Mouse (Mus musculus) hindbrain, embryonic 16.5 days (tissue): ENCODE measurements around the gene Kcnb1. TPM values are rescaled to one million over a fixed set of nuclear protein-coding genes. Genes with fewer than 3 reads are reported as not detected.

Experiments used
- ATAC-seq: fragments of 200-750 bp; cut with Nextera tagmentation; 2 replicates; pipeline ENCODE4 v1.8.0; 2017; ENCODE audit warnings: moderate TSS enrichment, moderate library complexity
- H3K27ac ChIP-seq: fragments of 300-500 bp; sonication (generic); 2 replicates; pipeline ENCODE4 v1.5.1; 2014; ENCODE audit warnings: low read depth, mild to moderate bottlenecking, control low read depth, low read length, moderate library complexity
- H3K27me3 ChIP-seq: fragments of 300-500 bp; sonication (generic); replicated peaks from 2 replicates; pipeline ENCODE4 v1.6.1; 2014; ENCODE audit warnings: low read length; ENCODE audit not compliant: control insufficient read depth, insufficient read depth
- H3K36me3 ChIP-seq: fragments of 300-500 bp; sonication (generic); 2 replicates; pipeline ENCODE4 v1.6.1; 2014; ENCODE audit warnings: mild to moderate bottlenecking, low read length, moderate library complexity, mixed read lengths; ENCODE audit not compliant: control insufficient read depth, insufficient read depth
- H3K4me1 ChIP-seq: fragments of 300-500 bp; sonication (generic); 2 replicates; pipeline ENCODE4 v1.6.1; 2014; ENCODE audit warnings: low read depth, low read length; ENCODE audit not compliant: control insufficient read depth, insufficient read depth
- H3K4me2 ChIP-seq: fragments of 300-500 bp; sonication (generic); 2 replicates; pipeline ENCODE4 v1.6.1; 2014; ENCODE audit warnings: mild to moderate bottlenecking, low read length, control low read depth, moderate library complexity
- H3K4me3 ChIP-seq: fragments of 300-500 bp; sonication (generic); 2 replicates; pipeline ENCODE4 v1.5.1; 2014; ENCODE audit warnings: mild to moderate bottlenecking, low read length, control low read depth, moderate library complexity
- H3K9ac ChIP-seq: fragments of 300-500 bp; sonication (generic); 2 replicates; pipeline ENCODE4 v1.6.1; 2014; ENCODE audit warnings: low read depth, mild to moderate bottlenecking, control low read depth, low read length, moderate library complexity
- H3K9me3 ChIP-seq: fragments of 300-500 bp; sonication (generic); 2 replicates; pipeline ENCODE4 v1.6.1; 2014; ENCODE audit warnings: mild to moderate bottlenecking, low read length, moderate library complexity; ENCODE audit not compliant: control insufficient read depth
- WGBS: fragments of 180-500 bp; shearing (Covaris S2); extraction: QIAGEN DNeasy Blood & Tissue Kit; methylation state at CpG from one replicate; pipeline ENCODE4 v1.1.7; 2014; 5-methylcytosine and 5-hydroxymethylcytosine counted together
- polyA plus RNA-seq: library from polyadenylated mRNA; unstranded; fragments of >200 nt; fragmentation: Nextera tagmentation; extraction: Ambion mirVana; gene quantifications from 2 replicates; pipeline ENCODE4 v1.2.1, GENCODE M21; 2015

Gene Kcnb1
- polyA plus RNA-seq, 1 experiment from 2014 or later = 3.2 TPM

DNA sequence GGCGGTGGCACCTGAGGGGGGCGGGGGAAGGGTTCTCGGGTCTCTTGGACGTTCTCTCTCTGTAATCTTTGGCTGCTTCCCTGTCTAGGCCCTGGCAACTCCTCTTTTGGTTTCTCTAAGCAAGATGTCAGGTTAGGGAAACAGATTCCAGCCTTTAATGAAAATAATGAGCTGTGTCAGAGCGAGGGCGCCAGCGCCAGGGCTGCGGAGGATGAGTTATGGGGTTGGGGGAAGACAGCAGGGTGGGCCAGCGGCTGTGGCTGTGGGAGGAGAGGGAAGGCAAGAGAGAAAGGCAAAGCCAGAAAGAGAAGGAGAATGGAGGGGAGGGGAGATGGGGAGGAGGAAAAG is 60.4 kb downstream of the Kcnb1 start:
- Histone ChIP-seq H3K27ac (peak overlapping the region; percentile 60), H3K9me3 (no peaks in the 10 kb centered on the region), H3K4me1 (peaks cover 24% of the 10 kb centered on the region), H3K27me3 (no peaks in the 10 kb centered on the region), H3K4me2 (peak overlapping the region; percentile 31), H3K9ac (peak overlapping the region; percentile 59), H3K36me3 (no peaks in the 10 kb centered on the region), H3K4me3 (0 out of 2 replicates have a peak overlapping the region, but pooled peaks have one; percentile 4)
- peak; percentile 56 for ATAC-seq
- WGBS = 14% methylated on average over 9 of the region's 9 CpGs

DNA sequence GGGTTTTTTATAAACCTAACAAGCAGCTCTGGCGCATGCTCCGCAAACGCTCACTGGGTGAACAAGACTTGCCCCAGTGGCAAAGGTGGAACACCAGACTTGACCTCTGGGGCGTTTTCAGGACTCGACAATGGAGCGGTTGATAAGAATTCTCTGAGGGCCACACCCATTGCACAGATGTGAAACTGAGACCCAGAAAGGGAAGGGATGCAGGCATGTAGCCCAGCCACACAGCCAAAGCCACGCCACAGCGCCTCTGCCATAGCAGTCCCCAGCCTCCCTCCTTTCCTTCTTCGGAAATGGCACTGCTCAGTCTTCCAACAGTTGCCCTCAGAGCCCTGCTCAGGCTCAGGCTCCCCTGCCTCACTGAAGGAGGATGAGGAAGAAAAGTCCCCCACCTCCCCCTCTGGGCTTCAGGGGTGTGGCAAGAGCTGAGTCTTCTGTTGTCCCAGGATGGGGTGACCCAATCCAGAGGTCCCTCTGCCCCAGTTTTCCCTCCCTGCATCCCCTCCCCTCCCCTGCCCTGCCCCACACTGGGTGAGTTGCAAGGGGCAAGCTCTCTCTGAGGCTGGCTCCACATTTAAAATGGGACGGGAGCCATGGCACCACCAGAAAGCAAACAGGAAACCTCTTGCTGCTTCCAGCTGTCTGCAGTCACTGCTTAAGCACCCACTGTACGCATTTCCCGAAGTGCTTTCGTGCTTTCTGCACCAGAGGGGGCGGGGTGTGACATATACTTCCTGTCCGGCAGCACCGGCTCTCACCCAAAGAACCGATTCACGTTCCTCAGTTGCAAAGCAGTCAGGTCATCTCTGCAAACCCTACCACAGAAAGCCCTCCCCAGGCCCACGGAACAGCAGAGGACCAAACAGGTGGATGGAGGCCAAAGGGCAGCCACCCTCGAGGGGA is 61.0 kb downstream of the Kcnb1 start:
- WGBS = 48% methylated on average over 20 of the region's 20 CpGs
- H3K4me1 ChIP-seq = peaks cover 26% of the 10 kb centered on the region
- no peaks in the 10 kb centered on the region for H3K9me3 ChIP-seq
- H3K27ac ChIP-seq = peak overlapping the region; percentile 60
- H3K4me2 ChIP-seq = peak overlapping the region; percentile 31
- 0 out of 2 replicates have a peak overlapping the region, but pooled peaks have one; percentile 4 for H3K4me3 ChIP-seq
- H3K27me3 ChIP-seq = no peaks in the 10 kb centered on the region
- ATAC-seq = 0 out of 2 replicates have a peak, but pooled peaks have one; percentile 1
- H3K9ac ChIP-seq = peak overlapping the region; percentile 59
- H3K36me3 ChIP-seq = no peaks in the 10 kb centered on the region

DNA sequence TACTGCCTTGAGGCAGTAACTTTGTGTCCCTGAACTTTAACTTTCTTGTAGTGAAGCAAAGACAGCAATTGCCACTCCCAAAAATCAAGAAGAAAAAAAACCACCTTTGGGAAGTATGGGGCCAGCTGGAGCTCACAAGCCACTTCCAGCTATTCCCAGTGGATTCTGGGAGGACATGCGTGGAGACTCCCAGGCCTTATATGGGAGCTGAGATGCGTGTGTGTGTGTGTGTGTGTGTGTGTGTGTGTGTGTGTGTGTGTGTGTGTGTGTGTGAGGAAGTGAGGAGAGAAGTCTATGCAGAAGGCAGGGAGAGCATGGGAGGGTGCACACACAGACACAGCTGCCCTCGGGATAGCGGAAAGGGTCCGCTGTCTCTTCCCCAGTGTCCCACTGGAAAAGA is 62.6 kb downstream of the Kcnb1 start:
- H3K4me1 ChIP-seq = peaks cover 33% of the 10 kb centered on the region
- WGBS = 88% methylated on average over 5 of the region's 5 CpGs
- H3K4me3 ChIP-seq = no peak overlapping the region
- H3K27ac ChIP-seq = no peak overlapping the region
- no peak for ATAC-seq
- no peak overlapping the region for H3K4me2 ChIP-seq
- no peaks in the 10 kb centered on the region for H3K27me3 ChIP-seq
- H3K9me3 ChIP-seq = no peaks in the 10 kb centered on the region
- no peaks in the 10 kb centered on the region for H3K36me3 ChIP-seq
- no peak overlapping the region for H3K9ac ChIP-seq

DNA sequence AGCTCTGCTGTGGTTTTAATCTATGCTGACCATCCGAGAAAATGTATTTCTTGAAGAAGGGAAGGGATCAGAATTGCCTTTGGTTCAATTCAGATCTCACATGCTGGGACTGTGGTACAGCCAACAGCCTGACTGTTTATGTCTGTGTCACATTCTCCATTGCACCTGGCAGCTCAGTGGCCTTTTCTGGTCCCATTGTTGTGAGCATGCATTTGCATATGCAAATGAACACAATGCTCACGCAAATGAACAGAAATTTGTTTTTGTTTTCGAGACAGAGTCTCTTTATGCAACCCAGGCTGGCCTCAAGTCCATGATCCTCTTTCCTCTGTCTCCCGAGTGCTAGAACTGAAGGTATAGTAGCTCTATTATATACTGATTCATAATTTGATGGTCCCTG is 64.2 kb downstream of the Kcnb1 start:
- H3K27ac ChIP-seq = no peak overlapping the region
- no peaks in the 10 kb centered on the region for H3K36me3 ChIP-seq
- H3K9ac ChIP-seq = no peak overlapping the region
- H3K4me3 ChIP-seq = no peak overlapping the region
- no peaks in the 10 kb centered on the region for H3K9me3 ChIP-seq
- no peak overlapping the region for H3K4me2 ChIP-seq
- 47% methylated on average over 4 of the region's 4 CpGs for WGBS
- H3K4me1 ChIP-seq = peaks cover 30% of the 10 kb centered on the region
- ATAC-seq = no peak
- no peaks in the 10 kb centered on the region for H3K27me3 ChIP-seq

DNA sequence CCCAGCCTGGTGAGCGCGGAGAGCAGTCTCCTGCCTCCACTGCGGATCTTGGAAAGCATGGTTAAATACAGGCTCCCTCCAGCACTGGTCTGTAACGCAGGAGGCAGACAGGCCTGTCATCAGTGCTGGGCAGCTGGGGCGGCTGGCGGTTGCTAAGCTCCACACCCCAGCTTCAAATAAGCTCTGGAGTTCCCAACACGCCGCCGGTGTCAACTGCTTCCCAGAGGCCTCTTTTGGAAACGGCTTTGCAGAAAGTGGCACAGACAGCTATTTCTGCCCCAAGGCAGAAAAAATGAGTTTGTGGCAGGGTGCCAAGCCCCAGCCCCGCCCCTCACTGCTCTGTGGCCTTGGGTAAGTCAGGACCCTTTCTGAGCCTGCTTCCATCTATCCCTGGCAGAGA is 66.0 kb downstream of the Kcnb1 start:
- ATAC-seq = peak; percentile 54; the same call in 1 of the 2 replicates
- H3K27me3 ChIP-seq = no peaks in the 10 kb centered on the region
- H3K4me1 ChIP-seq = peaks cover 12% of the 10 kb centered on the region
- no peak overlapping the region for H3K4me2 ChIP-seq
- H3K36me3 ChIP-seq = no peaks in the 10 kb centered on the region
- no peaks in the 10 kb centered on the region for H3K9me3 ChIP-seq
- WGBS = 17% methylated on average over 11 of the region's 11 CpGs
- peak overlapping the region; percentile 60 for H3K27ac ChIP-seq
- peak overlapping the region; percentile 25; the same call in 1 of the 2 replicates for H3K9ac ChIP-seq
- no peak overlapping the region for H3K4me3 ChIP-seq

DNA sequence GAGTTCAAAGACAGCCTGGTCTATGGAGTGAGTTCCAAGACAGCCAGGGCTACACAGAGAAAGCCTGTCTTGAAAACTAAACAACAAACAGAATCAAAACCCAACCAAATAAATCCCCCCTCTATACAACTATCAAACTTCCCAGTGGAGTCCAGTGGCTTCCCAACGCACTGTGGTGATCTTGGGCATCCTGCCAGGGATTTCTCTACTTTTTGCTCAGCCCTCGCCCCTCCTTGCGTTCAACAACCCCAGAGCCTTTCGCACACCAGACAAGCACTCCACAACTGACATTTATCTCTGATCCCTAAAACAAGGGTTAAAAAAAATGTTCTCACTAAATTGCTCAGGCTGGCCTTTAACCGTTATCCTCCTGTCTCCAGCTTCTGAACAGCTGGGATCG is 67.2 kb downstream of the Kcnb1 start:
- Histone ChIP-seq H3K4me2 (no peak overlapping the region), H3K27me3 (no peaks in the 10 kb centered on the region), H3K9ac (no peak overlapping the region), H3K36me3 (no peaks in the 10 kb centered on the region), H3K9me3 (no peaks in the 10 kb centered on the region), H3K27ac (no peak overlapping the region), H3K4me3 (no peak overlapping the region), H3K4me1 (peaks cover 9% of the 10 kb centered on the region)
- ATAC-seq = no peak
- WGBS = 60% methylated on average over 6 of the region's 6 CpGs

DNA sequence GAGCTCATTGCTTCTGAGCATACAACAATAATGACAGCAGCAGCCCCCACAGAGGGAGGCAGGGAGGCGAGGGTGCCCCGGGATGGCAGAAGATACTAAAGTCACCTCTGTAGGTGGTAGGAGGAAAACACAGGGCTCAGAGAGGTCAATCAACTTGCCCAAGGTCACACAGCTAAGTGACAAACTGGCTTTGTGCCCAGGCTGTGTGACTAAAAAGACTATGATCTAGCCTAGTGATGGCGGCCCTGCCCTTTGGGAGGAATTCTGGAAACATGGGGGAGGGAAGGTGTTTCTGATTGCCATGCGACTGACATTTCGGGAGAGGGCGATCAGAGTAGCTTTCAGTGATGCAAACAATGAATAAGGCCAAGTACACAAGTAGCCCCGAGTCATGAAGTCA is 68.0 kb downstream of the Kcnb1 start:
- no peaks in the 10 kb centered on the region for H3K27me3 ChIP-seq
- H3K27ac ChIP-seq = no peak overlapping the region
- H3K9me3 ChIP-seq = no peaks in the 10 kb centered on the region
- no peak for ATAC-seq
- H3K4me1 ChIP-seq = peaks cover 9% of the 10 kb centered on the region
- H3K4me3 ChIP-seq = no peak overlapping the region
- no peaks in the 10 kb centered on the region for H3K36me3 ChIP-seq
- H3K4me2 ChIP-seq = no peak overlapping the region
- WGBS = 75% methylated on average over 7 of the region's 7 CpGs
- no peak overlapping the region for H3K9ac ChIP-seq

DNA sequence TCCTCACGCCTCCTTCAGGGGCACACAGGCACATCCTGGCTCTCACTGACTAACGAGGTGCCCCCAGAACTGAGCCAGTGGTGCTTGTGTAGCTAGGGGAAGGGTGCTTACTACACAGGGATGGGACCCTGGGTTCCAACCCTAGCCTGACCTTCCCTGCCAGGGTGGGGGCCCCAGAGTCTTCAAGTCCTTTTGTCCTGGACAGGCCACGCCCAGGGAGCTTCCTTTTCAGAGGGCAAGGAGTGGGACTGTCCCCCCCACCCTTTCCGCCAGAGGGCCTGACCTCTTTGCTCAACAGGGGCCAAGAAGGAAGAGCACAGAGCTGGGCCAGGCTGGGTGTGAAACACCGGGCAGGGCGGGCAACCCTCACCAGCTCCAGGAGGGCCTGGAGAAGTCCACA is 68.7 kb downstream of the Kcnb1 start:
- ATAC-seq = no peak
- 66% methylated on average over 6 of the region's 6 CpGs for WGBS

DNA sequence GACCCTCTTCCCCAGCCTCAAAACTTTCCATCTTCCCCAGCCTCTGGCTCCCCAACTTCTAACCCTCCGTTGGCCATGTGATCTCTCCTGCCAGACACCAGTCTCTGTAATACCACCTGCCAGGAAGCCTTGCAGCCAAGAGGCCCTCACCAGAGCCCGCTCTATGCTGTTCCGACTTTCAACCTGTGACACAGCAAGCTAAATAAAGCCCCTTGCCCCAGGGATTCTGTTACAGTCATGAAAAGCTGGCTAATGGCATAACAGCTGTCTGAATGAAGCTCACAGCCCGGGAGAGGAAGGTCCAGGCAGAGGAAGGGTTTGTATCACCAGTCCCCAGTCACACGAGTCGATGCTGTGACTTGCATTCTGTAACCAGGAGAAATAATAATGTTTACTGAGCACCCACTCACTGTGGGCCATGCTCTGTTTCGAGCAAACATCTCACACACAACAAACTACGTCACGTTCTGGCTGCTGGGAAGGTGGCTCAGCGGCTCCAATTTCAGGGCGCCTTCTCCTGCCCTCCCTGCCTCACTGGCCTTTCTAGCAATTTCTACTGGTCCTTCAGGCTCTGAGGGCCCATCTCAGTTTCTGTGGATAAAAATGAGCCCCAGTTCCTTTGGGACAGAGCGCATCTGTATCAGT is 69.6 kb downstream of the Kcnb1 start:
- WGBS = 64% methylated on average over 12 of the region's 12 CpGs
- Histone ChIP-seq H3K4me1 (peaks cover 9% of the 10 kb centered on the region), H3K36me3 (no peaks in the 10 kb centered on the region), H3K9me3 (no peaks in the 10 kb centered on the region), H3K9ac (no peak overlapping the region), H3K4me3 (no peak overlapping the region), H3K4me2 (no peak overlapping the region), H3K27me3 (no peaks in the 10 kb centered on the region), H3K27ac (no peak overlapping the region)
- no peak for ATAC-seq

More for the DNA sequence above, 68.7 kb downstream of the Kcnb1 start:
- no peak overlapping the region for H3K9ac ChIP-seq
- H3K27ac ChIP-seq = no peak overlapping the region
- no peaks in the 10 kb centered on the region for H3K36me3 ChIP-seq
- no peaks in the 10 kb centered on the region for H3K27me3 ChIP-seq
- no peak overlapping the region for H3K4me3 ChIP-seq
- no peaks in the 10 kb centered on the region for H3K9me3 ChIP-seq
- peaks cover 9% of the 10 kb centered on the region for H3K4me1 ChIP-seq
- no peak overlapping the region for H3K4me2 ChIP-seq
